Mouse (Mus musculus): ENCODE data around the gene Arhgap6.

Arhgap6 gene

GRCm38 (mm10) chrX:169112662-169113061 lies 317.8 kb downstream of the Arhgap6 start:
- DNase-seq (ENCODE audit: low read depth, low spot score), result no peak

- no peak for DNase-seq (ENCODE audit: low read depth, low spot score)
These were observed 328.3 kb downstream of the Arhgap6 start for GRCm38 (mm10) chrX:169123115-169123772.

GRCm38 (mm10) chrX:169123773-169124151 lies 328.9 kb downstream of the Arhgap6 start:
- DNase-seq (ENCODE audit: low read depth, low spot score), result no peak

GRCm38 (mm10) chrX:169139758-169140157 lies 344.9 kb downstream of the Arhgap6 start:
- no peak for DNase-seq (ENCODE audit: low read depth, low spot score)

- no peak for DNase-seq (ENCODE audit: low read depth, low spot score)
These were observed 345.6 kb downstream of the Arhgap6 start for GRCm38 (mm10) chrX:169140467-169140866.

GRCm38 (mm10) chrX:169153805-169154204 lies 358.9 kb downstream of the Arhgap6 start:
- no peak for DNase-seq (ENCODE audit: low read depth, low spot score)

- DNase-seq (ENCODE audit: low read depth, low spot score), result no peak
These were observed 363.5 kb downstream of the Arhgap6 start for GRCm38 (mm10) chrX:169158385-169158784.

- DNase-seq (ENCODE audit: low read depth, low spot score), result no peak
These were observed 376.1 kb downstream of the Arhgap6 start for GRCm38 (mm10) chrX:169170981-169171380.

GRCm38 (mm10) chrX:169173796-169174195 lies 378.9 kb downstream of the Arhgap6 start:
- DNase-seq (ENCODE audit: low read depth, low spot score), result no peak

- DNase-seq (ENCODE audit: low read depth, low spot score), result no peak
These were observed 383.7 kb downstream of the Arhgap6 start for GRCm38 (mm10) chrX:169178634-169179033.

GRCm38 (mm10) chrX:169187100-169187499 lies 392.2 kb downstream of the Arhgap6 start, which contains the start of gene Amelx:
Gene Amelx, minus strand, starts transcription at chrX:169187200.
- no peak for DNase-seq (ENCODE audit: low read depth, low spot score)

- DNase-seq (ENCODE audit: low read depth, low spot score), result no peak
These were observed 415.1 kb downstream of the Arhgap6 start for GRCm38 (mm10) chrX:169210019-169210418.

- no peak for DNase-seq (ENCODE audit: low read depth, low spot score)
These were observed 425.2 kb downstream of the Arhgap6 start for GRCm38 (mm10) chrX:169220064-169220463.

- no peak for DNase-seq (ENCODE audit: low read depth, low spot score)
These were observed 427.6 kb downstream of the Arhgap6 start for GRCm38 (mm10) chrX:169222357-169223062.

GRCm38 (mm10) chrX:169255915-169256314 lies 461.0 kb downstream of the Arhgap6 start:
- no peak for DNase-seq (ENCODE audit: low read depth, low spot score)

- DNase-seq (ENCODE audit: low read depth, low spot score), result no peak
These were observed 461.8 kb downstream of the Arhgap6 start for GRCm38 (mm10) chrX:169256741-169257140.

GRCm38 (mm10) chrX:169261034-169261433 lies 466.1 kb downstream of the Arhgap6 start:
- DNase-seq (ENCODE audit: low read depth, low spot score), result no peak

GRCm38 (mm10) chrX:169262212-169262611 lies 467.3 kb downstream of the Arhgap6 start:
- no peak for DNase-seq (ENCODE audit: low read depth, low spot score)

- no peak for DNase-seq (ENCODE audit: low read depth, low spot score)
These were observed 468.7 kb downstream of the Arhgap6 start for GRCm38 (mm10) chrX:169263433-169264172.

GRCm38 (mm10) chrX:169299579-169299978 lies 504.7 kb downstream of the Arhgap6 start:
- DNase-seq (ENCODE audit: low read depth, low spot score), result no peak

GRCm38 (mm10) chrX:169302271-169303045 lies 507.6 kb downstream of the Arhgap6 start:
- DNase-seq (ENCODE audit: low read depth, low spot score), result no peak

GRCm38 (mm10) chrX:169303945-169304344 lies 509.0 kb downstream of the Arhgap6 start:
- DNase-seq (ENCODE audit: low read depth, low spot score), result peak; percentile 46
